Mouse (Mus musculus) liver, postnatal 0 days (tissue): Measurements from ENCODE around the gene Erh.

Experiments
- CTCF ChIP-seq: sonication (generic); IDR thresholded peaks from 2 replicates; pipeline ENCODE4 v1.5.1; 2016; ENCODE audit warnings: antibody characterized with exemption, low read depth
- EP300 ChIP-seq: IDR thresholded peaks from 2 replicates; pipeline ENCODE4 v1.6.1; 2016; ENCODE audit warnings: antibody characterized with exemption, low read depth, mild to moderate bottlenecking

DNA sequence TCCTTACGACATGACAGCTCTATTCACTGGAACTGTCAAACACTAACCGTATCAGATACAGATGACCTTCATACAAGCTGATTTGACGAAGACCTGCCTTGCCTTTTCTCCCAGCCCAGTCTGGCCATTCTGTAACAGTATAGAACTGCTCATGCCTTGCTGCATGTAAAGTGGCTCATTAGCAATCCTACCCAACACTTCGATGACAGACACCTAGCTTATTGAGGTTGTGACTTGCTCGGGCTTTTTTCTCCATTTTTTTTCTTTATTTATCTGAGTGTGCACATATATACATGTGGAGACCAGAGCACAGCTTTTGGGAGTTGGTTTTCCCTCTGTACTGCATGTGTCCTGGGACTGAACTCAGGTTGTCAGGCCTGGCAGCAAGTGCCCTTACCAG lies 12.4 kb downstream of the Erh start:
- no peak for TF ChIP-seq CTCF
- TF ChIP-seq EP300 = no peak
